21 mouse cellular contexts compared by ENCODE assay signal in the genomic region with DNA sequence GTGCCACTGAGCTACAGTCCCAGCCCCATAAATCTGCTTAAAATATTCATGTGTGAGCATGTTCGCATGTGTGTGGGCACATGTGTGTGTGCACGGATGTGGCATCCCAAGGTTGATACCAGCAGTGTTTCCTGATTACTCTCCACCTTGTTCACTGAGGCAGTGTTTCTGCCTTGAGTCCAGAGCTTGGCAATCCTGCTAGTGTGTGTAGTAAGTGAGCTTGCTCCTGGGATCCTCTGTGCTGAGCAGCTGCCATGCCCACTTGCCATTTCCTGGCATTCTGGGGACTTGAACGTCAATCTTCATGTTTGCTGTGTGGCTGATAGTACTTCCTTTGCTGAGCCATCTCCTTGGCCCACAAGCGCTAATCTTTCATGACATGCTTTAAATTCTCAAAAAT. TPM values are rescaled to one million over a fixed set of nuclear protein-coding genes. Genes with fewer than 3 reads are reported as not detected.
A peak's percentile ranks its signal among the peaks of the same experiment; 100 is the strongest.
DNase-seq lines count a peak whose midpoint lies in the region; TF ChIP-seq lines count a peak whose summit lies in the region.
"Had no signal": no experiment of that assay in that cellular context is flagged by ENCODE, and none has a peak within 500 bp of the region (broad histone marks: within the 10 kb centered on the region; RNA-seq: fewer than 3 reads in every experiment).

No protein-coding gene starts in this region.

- no peak overlapping the region for H3K27ac ChIP-seq in heart, embryonic 10.5 days
- H3K27ac ChIP-seq in heart, adult 2 months: no peak overlapping the region
- H3K27ac ChIP-seq: embryonic facial prominence, embryonic 10.5 days; forebrain, embryonic 12.5 days; hindbrain, embryonic 12.5 days; limb, embryonic 15.5 days; stomach, postnatal 0 days had no signal

- no peak overlapping the region for H3K4me3 ChIP-seq in heart, embryonic 10.5 days
- H3K4me3 ChIP-seq in heart, adult 2 months: no peak overlapping the region
- H3K4me3 ChIP-seq in lung, adult 2 months (replicated peaks; ENCODE audit: extremely low read depth, low read depth, low read length): no peak overlapping the region
- H3K4me3 ChIP-seq: embryonic facial prominence, embryonic 10.5 days; forebrain, embryonic 12.5 days; hindbrain, embryonic 12.5 days; limb, embryonic 15.5 days had no signal

- H3K4me1 ChIP-seq in heart, embryonic 10.5 days: peaks cover 27% of the 10 kb centered on the region
- H3K4me1 ChIP-seq in heart, adult 2 months (ENCODE audit: control insufficient read depth, insufficient read depth, low read length): no peaks in the 10 kb centered on the region
- H3K4me1 ChIP-seq in lung, adult 2 months (ENCODE audit: control insufficient read depth, insufficient read depth, low read length): no peaks in the 10 kb centered on the region

- TF ChIP-seq CTCF in heart, adult 2 months (IDR thresholded peaks at IDR 0.05): no peak
- no peak for TF ChIP-seq CTCF in lung, adult 2 months (IDR thresholded peaks at IDR 0.05; ENCODE audit: insufficient read depth, low read length)

- no peak for TF ChIP-seq POLR2A in heart, adult 2 months (IDR thresholded peaks at IDR 0.05; ENCODE audit: insufficient read depth, low read depth, low read length)
- TF ChIP-seq POLR2A in lung, adult 2 months (IDR thresholded peaks at IDR 0.05; ENCODE audit: borderline replicate concordance, extremely low read depth, low read depth, low read length): no peak

- no peaks in the 10 kb centered on the region for H3K9me3 ChIP-seq in heart, embryonic 10.5 days
- H3K9me3 ChIP-seq: embryonic facial prominence, embryonic 10.5 days; forebrain, embryonic 12.5 days; hindbrain, embryonic 12.5 days; limb, embryonic 15.5 days had no signal

- WGBS in heart, embryonic 10.5 days: 81% methylated on average over 4 of the region's 4 CpGs
- 81% methylated on average over 4 of the region's 4 CpGs for WGBS in heart, adult 2 months
- WGBS in lung, adult 2 months: 66% methylated on average over 4 of the region's 4 CpGs

- H3K9ac ChIP-seq in heart, adult 2 months (ENCODE audit: low read depth, low read length): no peak overlapping the region
- H3K9ac ChIP-seq: forebrain, embryonic 12.5 days; hindbrain, embryonic 12.5 days; limb, embryonic 15.5 days; lung, embryonic 14.5 days had no signal

- intact Hi-C loops in heart, adult 2 months (cut with DNase I): no loop called here

- no peaks in the 10 kb centered on the region for H3K79me2 ChIP-seq in heart, adult 2 months (replicated peaks; ENCODE audit: control insufficient read depth, insufficient read depth, low read length)

- DNase-seq in adrenal gland, postnatal 10 days: peak; percentile 49
- no peak for DNase-seq in adrenal gland, adult 2 months
- peak; percentile 42 for DNase-seq in heart, embryonic 10.5 days (ENCODE audit: low spot score)
- DNase-seq in heart, adult 2 months: no peak
- peak; percentile 59 for DNase-seq in lung, postnatal 10 days
- no peak for DNase-seq in lung, adult 2 months
- peak; percentile 11 for DNase-seq in urinary bladder, postnatal 14 days (ENCODE audit: low spot score)
- no peak for DNase-seq in urinary bladder, adult 2 months (ENCODE audit: low spot score)
- DNase-seq: adrenal gland, postnatal 25 days; cerebellum, adult 11-12 months; cerebellum, postnatal 25 days; gastrocnemius, postnatal 25 days; kidney, adult 2 months; kidney, postnatal 36 days; lung, embryonic 14.5 days; retina, postnatal 1 day had no signal

- no peak for TF ChIP-seq EP300 in heart, adult 2 months (IDR thresholded peaks at IDR 0.05; ENCODE audit: insufficient read depth, low read depth, low read length)

- H3K36me3 ChIP-seq in heart, embryonic 10.5 days: no peaks in the 10 kb centered on the region
- H3K36me3 ChIP-seq in heart, adult 2 months (ENCODE audit: control insufficient read depth, insufficient read depth, low read length): no peaks in the 10 kb centered on the region
- H3K36me3 ChIP-seq: embryonic facial prominence, embryonic 10.5 days; forebrain, embryonic 12.5 days; hindbrain, embryonic 12.5 days; limb, embryonic 15.5 days had no signal

- H3K27me3 ChIP-seq in heart, embryonic 10.5 days (ENCODE audit: insufficient read depth, poor library complexity, severe bottlenecking): no peaks in the 10 kb centered on the region
- H3K27me3 ChIP-seq in heart, adult 2 months (ENCODE audit: control insufficient read depth, insufficient read depth, low read length): no peaks in the 10 kb centered on the region
- H3K27me3 ChIP-seq: forebrain, embryonic 12.5 days; hindbrain, embryonic 12.5 days; limb, embryonic 15.5 days had no signal

RNA-seq across cellular contexts. Expression of gene Mettl24, which starts 32.1 kb away (rescaled TPM):
- 1 to 10 TPM; 5.7 to 7.2 TPM for total RNA-seq in adrenal gland, postnatal 10 days (2021)
- 1 to 10 TPM; 5.8 to 8.9 TPM for total RNA-seq in adrenal gland, adult 2 months (2021)
- 2.7 and 3.7 TPM in 2 replicates for polyA plus RNA-seq in adrenal gland, adult 2 months (2012; rRNA removed)
- polyA plus RNA-seq in heart, embryonic 10.5 days (2016; fragmentation: Nextera tagmentation; extraction: Ambion mirVana): 2.4 and 2.6 TPM in 2 replicates
- total RNA-seq in heart, adult 2 months (2021): 1 to 10 TPM in 1 of 2 experiments, under 1 TPM in 1; 0.89 to 1.2 TPM
- polyA plus RNA-seq in heart, adult 2 months (2012; rRNA removed): 1.1 and 1.3 TPM in 2 replicates
- 16.9 and 18.2 TPM in 2 replicates for polyA plus RNA-seq in lung, adult 2 months (2012; rRNA removed)
- polyA plus RNA-seq in urinary bladder, adult 2 months (2012; rRNA removed): 2.0 and 2.4 TPM in 2 replicates

Comparison
In these comparisons a context has a peak if more than half of its experiments do, and no peak if none do; other contexts are left out.
1. DNase-seq: peak in adrenal gland, postnatal 10 days (single experiment), heart, embryonic 10.5 days (single experiment), lung, postnatal 10 days (single experiment) and urinary bladder, postnatal 14 days (single experiment); none in adrenal gland, adult 2 months (single experiment), heart, adult 2 months (0 of 2), lung, adult 2 months (single experiment) and urinary bladder, adult 2 months (single experiment).